Mouse (Mus musculus): ENCODE data around the gene Ablim2. TPM values are rescaled to one million over a fixed set of nuclear protein-coding genes. Genes with fewer than 3 reads are reported as not detected.
A peak's percentile ranks its signal among the peaks of the same experiment; 100 is the strongest.

The Ablim2 gene
- total RNA-seq, 1 experiment from 2014 or later = 3.7 TPM

DNA sequence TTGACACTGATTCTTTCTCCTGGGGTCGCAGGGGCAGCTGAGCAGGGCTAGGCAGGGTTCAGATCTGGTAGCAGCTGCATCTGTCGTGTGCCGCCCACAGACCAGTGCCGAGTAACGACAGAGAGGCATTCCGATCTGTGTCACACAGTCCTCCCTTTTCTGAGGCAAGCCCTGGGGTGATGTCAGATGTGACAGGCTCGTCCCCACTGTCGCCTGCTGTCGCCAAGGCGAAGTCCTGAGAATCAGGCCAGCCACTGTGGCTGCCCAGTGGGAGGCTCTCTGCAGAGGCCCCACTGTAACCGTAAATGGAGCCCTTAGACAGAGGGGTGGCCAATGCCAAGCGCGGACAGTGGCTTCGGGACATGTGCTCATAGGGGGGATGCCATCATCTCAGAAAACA is 69.4 kb downstream of the Ablim2 start:
- no peak for ATAC-seq (replicated peaks in 1 of 2; ENCODE audit: insufficient read depth in 1 of 2, low FRiP score in 2 of 2, low TSS enrichment in 1 of 2, low read depth in 1 of 2, poor library complexity in 2 of 2, severe bottlenecking in 2 of 2)

DNA sequence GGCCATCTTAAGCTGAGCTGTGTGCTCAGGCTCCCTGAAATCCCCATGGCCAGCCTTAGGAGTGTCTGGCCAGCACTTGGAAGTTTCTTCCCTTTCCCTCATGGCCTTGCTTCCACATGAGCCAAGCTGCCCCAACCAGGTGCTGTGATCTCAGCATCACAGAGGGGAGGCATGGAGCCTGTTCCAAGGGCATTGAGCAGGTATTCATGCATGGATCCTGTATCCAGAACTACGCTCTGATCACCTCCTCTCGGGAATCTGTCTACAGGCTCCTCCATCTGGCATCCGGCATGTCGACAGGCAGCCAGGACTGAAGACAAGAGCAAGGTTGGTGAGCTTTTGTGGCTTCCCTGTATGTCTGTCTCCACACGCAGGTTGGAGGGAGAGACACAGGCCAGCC is 70.2 kb downstream of the Ablim2 start:
- no peak for ATAC-seq (replicated peaks in 1 of 2; ENCODE audit: insufficient read depth in 1 of 2, low FRiP score in 2 of 2, low TSS enrichment in 1 of 2, low read depth in 1 of 2, poor library complexity in 2 of 2, severe bottlenecking in 2 of 2)

DNA sequence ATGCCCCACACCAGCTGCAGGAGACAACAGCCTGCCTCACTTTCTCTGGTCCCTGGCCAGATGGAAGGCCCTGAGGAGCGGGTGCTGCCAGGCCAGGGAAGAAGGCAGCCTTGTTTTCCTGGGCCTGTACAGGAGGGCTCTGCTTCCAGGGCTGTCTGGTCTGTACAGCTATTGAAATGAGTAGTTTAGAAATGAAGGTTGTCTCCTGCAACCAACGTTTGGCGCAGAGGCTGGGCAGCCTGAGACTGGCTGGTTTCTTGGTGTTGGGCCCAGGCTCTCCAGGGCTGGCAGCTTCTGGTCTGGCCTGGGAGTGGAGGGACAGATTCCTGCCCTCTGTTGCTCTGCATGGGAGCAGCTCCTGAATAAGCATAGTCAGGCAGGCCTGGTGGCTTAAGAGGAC is 72.4 kb downstream of the Ablim2 start:
- no peak for ATAC-seq (replicated peaks in 1 of 2; ENCODE audit: insufficient read depth in 1 of 2, low FRiP score in 2 of 2, low TSS enrichment in 1 of 2, low read depth in 1 of 2, poor library complexity in 2 of 2, severe bottlenecking in 2 of 2)

DNA sequence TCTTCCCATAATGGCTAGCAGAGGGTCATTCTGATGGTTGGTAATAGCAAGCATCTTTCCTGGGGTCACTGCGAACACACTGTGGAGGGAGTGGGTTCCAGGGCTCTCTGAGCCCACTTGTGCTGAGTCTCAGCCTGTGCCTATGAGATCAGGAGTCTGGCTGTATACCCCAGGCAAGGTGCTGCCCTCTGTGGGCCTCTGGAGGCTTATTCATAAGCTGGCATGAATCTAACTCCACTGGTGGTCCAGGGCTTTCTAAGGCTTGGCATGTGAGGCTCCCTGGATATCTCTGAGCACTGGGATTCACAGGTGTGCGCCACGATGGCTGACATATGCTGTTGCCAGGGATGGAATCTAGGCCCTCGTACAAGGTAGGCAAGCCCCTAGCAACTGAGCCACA is 76.2 kb downstream of the Ablim2 start:
- ATAC-seq (replicated peaks in 1 of 2; ENCODE audit: insufficient read depth in 1 of 2, low FRiP score in 2 of 2, low TSS enrichment in 1 of 2, low read depth in 1 of 2, poor library complexity in 2 of 2, severe bottlenecking in 2 of 2) = no peak

DNA sequence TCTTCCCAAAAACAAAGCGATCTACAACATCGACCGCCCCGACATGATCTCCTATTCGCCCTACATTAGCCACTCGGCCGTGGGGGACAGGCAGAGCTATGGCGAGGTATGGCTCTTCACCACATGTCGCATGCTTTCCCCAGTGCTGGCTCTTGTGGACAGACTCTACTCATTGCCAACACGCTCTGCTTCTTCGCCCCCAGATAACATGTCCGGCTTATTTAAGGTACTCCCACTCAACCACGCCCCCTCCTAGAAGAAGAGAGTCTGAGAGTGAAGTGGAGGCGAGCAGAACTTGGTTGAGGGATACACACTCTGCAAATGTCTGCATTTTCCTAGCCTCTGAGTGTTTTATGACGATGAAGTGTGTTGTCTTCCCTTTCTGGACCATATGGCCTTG is 79.3 kb downstream of the Ablim2 start:
- no peak for ATAC-seq (replicated peaks in 1 of 2; ENCODE audit: insufficient read depth in 1 of 2, low FRiP score in 2 of 2, low TSS enrichment in 1 of 2, low read depth in 1 of 2, poor library complexity in 2 of 2, severe bottlenecking in 2 of 2)

DNA sequence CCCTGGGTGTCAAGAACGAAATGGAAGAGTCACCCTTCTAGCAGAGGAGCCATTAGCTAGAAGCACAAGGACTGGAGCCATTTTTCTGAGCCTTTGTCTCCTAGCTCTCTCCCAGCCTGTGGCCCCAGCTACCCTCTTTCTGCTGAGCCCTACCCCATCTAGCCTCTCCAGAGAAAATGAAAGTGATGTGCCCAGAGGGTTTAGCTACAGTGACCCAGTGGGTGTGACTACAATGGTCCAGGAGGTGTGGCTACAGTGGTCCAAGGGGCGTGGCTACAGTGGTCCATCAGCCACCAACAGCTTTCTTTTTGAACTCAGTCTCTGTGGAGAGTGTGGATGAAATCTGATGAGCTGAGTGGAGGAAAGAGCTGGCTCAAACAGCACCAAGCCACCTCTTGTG is 81.6 kb downstream of the Ablim2 start:
- ATAC-seq (replicated peaks in 1 of 2; ENCODE audit: insufficient read depth in 1 of 2, low FRiP score in 2 of 2, low TSS enrichment in 1 of 2, low read depth in 1 of 2, poor library complexity in 2 of 2, severe bottlenecking in 2 of 2) = peak; percentile 74 to 80

DNA sequence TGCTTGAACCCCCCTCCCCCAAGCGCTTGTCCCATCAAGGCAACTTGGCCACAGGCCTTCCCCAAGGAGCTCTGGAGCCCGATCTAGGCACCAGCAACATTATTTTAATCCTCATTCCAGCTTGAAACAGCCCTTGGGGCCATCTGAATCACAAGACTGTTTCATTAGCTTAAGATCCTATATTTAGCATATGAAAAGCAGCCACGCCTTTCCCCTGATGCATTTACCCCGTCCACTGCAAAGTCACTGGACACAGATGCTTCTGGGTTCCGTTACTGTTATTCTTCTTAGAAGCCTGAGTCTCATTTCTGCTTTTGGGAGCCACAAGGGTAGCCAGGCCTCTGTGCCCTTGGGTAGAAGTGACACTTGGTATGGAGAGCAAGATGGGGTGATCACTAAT is 93.8 kb downstream of the Ablim2 start:
- ATAC-seq (replicated peaks in 1 of 2; ENCODE audit: insufficient read depth in 1 of 2, low FRiP score in 2 of 2, low TSS enrichment in 1 of 2, low read depth in 1 of 2, poor library complexity in 2 of 2, severe bottlenecking in 2 of 2) = no peak

DNA sequence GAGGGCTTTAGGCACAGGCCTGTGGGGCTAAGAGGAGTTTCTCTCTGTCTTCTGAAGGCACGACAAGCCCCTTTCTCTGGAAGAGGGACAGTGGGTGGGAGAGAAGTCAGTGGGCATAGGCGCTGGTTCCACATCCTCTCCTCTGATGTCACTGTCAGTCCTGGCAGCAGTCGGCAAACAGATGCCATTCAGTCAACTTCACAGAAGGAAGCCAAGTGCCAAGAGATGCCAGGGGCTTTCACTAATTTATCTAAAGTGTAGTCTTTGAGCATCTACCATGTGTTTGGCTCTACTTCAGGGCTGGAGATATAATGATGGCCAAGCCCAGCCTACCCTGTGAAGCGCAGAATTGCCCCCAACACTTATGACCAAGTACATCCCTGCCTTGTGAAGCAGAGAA is 95.8 kb downstream of the Ablim2 start:
- ATAC-seq (replicated peaks in 1 of 2; ENCODE audit: insufficient read depth in 1 of 2, low FRiP score in 2 of 2, low TSS enrichment in 1 of 2, low read depth in 1 of 2, poor library complexity in 2 of 2, severe bottlenecking in 2 of 2) = no peak

DNA sequence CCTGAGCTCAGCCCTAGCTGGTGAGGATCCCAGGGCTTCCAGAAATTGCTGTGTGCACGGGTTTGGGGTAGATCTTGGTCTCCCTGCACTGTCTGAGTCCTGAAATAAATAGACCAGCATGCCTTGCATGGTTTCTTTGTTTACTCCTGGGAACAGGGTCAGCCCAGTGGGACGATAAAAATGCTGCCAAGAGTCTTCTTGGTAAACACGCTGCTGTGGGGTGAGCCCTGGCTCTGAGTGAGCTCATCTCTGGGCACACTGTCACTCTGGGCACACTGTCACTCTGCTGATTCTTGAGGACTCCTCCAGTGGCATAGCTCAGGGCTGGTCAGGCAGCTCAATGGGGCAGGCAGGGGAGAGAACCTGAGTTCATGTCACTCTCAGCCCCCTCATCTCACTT is 98.6 kb downstream of the Ablim2 start:
- no peak for ATAC-seq (replicated peaks in 1 of 2; ENCODE audit: insufficient read depth in 1 of 2, low FRiP score in 2 of 2, low TSS enrichment in 1 of 2, low read depth in 1 of 2, poor library complexity in 2 of 2, severe bottlenecking in 2 of 2)

DNA sequence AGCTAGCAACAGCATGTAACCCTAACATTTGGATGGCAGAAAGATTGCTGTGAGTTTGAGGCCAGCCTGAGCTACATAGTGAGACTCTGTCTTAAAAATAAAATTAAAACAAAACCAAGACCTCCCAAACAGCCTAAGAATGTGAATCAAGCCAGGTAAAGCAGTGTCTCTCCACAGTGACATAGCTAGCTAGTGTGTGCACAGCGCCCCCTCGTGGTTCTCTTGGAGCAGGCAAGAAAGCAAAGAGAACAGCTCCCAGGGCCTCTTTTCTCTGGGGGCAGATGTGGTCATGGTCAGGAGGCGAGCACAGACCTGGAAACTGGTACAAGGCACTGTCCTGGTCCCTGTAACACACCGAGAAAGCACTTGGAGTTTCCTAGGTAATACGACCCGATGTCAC is 100.4 kb downstream of the Ablim2 start:
- ATAC-seq (replicated peaks in 1 of 2; ENCODE audit: insufficient read depth in 1 of 2, low FRiP score in 2 of 2, low TSS enrichment in 1 of 2, low read depth in 1 of 2, poor library complexity in 2 of 2, severe bottlenecking in 2 of 2) = peak; percentile 57 to 65

DNA sequence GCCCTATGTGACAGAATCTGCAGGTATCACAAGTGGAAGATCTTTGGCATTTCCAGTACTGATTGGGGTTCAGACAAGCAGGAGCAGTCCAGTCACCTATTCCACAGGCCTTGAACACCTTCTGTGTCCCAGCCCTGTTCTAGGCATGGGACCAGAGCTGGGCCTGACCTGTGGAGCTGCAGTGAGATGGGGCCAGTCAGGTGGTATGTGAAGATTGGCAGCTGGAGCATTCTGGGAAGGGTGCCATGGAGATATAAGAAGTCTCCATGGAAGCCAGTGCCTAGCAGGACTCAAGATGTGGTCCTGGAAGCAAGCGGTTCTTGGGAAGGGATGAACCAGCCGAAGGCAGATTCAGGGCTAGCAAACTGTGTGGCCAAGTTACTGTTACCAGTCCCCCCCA is 103.8 kb downstream of the Ablim2 start:
- no peak for ATAC-seq (replicated peaks in 1 of 2; ENCODE audit: insufficient read depth in 1 of 2, low FRiP score in 2 of 2, low TSS enrichment in 1 of 2, low read depth in 1 of 2, poor library complexity in 2 of 2, severe bottlenecking in 2 of 2)

DNA sequence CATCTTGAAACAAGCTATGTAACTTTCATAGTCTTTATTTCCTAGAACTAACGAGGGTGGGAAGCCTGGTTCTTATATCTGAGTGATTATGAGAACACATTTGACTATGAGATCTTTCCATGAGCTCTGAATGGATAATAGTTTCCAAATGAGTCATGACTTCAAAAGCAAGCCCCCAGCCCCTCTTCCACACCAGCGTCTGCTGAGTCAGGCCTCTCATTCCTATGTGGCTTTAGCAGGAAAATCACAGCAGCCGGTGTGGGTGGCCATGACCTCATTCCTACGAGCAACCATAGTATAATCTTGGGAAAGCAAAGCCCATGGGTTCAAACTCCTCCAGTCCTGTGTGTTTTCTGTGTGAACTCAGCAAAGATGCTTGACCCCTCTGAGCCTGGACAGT is 112.3 kb downstream of the Ablim2 start:
- no peak for ATAC-seq (replicated peaks in 1 of 2; ENCODE audit: insufficient read depth in 1 of 2, low FRiP score in 2 of 2, low TSS enrichment in 1 of 2, low read depth in 1 of 2, poor library complexity in 2 of 2, severe bottlenecking in 2 of 2)

DNA sequence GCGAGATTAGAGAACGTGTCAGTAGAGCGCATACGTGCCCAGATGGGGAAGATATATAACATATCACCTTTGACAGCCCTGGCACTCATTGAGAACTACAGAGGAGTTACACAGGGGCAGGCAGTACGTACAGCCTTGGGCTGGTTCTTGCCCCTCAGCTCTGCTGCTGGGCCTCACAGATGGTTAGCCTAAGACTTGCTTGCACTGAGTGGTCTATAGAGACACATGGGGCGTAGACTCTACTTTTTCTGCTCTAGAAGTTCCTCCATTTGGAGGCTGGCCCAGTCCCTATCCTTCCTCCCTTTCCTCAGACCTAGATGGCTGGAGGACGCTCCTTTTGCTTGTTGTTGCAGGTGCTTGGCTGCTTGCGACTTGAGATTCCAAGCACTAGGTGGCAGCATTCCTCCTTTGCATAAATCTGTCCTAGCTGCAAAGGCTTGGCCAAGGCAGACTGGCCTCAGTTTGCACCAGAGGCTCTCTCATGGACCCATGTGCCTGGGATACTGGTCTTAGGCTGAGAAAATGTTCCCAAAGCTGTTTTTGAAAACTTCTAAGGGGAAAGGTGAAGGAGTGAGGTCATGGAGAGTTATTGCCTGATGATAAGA is 112.8 kb downstream of the Ablim2 start:
- ATAC-seq (replicated peaks in 1 of 2; ENCODE audit: insufficient read depth in 1 of 2, low FRiP score in 2 of 2, low TSS enrichment in 1 of 2, low read depth in 1 of 2, poor library complexity in 2 of 2, severe bottlenecking in 2 of 2) = peak; percentile 70 to 74; a peak in 3 of 4 replicates

DNA sequence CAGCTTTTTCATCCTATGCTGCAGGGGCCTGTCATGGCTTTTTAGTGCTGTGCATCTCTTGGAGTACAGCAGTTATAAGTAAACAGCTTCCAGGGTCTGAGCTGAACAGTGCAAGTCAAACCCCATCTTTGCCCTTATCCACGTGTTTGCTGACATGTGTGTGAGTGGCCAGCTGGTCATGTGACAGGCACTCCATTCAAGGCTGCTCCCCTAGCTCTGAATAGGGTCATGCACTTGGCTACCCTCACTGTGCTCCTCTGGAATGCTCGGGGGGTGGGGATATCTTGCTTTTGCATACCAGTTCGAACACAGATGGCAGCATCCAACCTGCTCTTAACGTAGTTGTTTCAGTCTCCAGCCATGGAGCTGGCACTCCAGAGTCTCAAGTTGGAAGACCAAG is 115.7 kb downstream of the Ablim2 start:
- ATAC-seq (replicated peaks in 1 of 2; ENCODE audit: insufficient read depth in 1 of 2, low FRiP score in 2 of 2, low TSS enrichment in 1 of 2, low read depth in 1 of 2, poor library complexity in 2 of 2, severe bottlenecking in 2 of 2) = no peak

DNA sequence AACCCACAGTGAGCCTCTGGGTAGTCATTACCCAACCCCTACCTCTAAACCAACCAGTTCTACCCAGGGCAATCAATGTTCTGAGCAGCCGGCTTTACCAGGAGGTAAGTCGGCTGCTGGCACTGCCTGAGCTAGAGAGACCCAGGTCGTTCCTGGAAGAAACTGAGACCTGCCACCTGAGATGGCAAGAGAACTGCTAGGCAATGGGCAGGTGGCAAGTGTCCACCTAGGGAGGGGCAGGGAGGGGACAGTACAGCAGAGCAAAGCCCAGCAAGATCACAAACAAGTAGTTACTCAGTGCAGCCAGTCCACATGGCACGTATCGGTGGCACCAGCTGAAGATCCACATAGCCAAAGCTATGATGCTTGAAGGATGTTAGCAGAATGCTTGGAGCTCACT is 118.6 kb downstream of the Ablim2 start:
- no peak for ATAC-seq (replicated peaks in 1 of 2; ENCODE audit: insufficient read depth in 1 of 2, low FRiP score in 2 of 2, low TSS enrichment in 1 of 2, low read depth in 1 of 2, poor library complexity in 2 of 2, severe bottlenecking in 2 of 2)

DNA sequence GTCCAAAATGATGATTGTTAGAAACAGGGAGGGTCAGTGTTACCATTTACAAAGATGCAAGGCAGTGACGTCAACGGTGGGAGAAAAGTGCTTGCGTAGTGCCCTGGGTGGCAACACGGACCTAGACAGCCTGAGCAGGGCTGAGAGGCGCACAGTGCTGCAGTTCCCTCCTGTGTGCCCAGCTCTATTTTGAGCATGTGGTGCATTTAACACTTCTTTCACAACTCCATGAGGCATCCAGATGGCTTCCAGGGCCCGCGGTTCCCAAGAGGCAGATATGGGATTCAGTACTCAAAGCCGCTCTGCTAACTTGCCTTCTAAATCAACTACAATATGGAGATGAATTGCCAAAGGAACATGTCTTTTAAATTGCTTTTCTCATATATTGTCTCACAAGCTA is 121.5 kb downstream of the Ablim2 start:
- ATAC-seq (replicated peaks in 1 of 2; ENCODE audit: insufficient read depth in 1 of 2, low FRiP score in 2 of 2, low TSS enrichment in 1 of 2, low read depth in 1 of 2, poor library complexity in 2 of 2, severe bottlenecking in 2 of 2) = no peak

DNA sequence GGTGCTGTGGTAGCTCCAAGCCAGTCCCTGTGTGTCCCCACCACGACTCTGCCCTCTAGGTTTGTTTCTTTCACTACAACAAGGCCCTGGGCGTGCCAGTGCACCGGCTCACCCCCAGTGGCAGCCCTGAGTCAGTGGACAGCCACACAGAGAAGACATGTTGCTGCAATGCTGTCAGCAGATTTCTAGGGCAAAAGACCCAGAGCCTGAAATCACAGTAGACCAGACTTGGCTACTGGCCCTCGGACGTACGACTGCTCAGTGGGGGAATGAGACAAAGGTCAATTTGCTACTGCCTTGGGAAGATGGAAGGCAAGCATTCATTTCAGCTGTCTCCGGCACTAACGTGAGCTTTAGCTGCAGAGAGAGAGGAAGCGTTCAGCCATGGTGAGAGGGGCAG is 124.7 kb downstream of the Ablim2 start:
- no peak for ATAC-seq (replicated peaks in 1 of 2; ENCODE audit: insufficient read depth in 1 of 2, low FRiP score in 2 of 2, low TSS enrichment in 1 of 2, low read depth in 1 of 2, poor library complexity in 2 of 2, severe bottlenecking in 2 of 2)

DNA sequence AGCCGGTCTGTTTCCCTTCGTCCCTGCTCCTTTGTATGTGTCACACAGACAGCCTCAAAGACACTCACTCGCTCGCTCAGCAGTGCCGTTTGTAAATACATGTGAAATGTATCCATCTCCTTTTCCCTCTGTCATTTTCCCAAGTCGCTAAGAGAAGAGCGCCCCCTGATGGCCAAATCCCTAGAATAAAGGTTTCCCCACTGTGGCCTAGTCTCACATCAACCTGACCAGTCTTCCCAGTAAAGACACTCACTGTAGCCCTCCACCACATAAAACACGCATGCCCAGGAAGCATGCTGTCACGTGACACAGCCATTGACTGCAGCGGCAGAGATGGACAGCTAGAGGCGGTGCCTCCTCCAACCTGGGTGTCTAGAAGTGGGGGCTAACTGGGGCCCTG is 126.6 kb downstream of the Ablim2 start:
- no peak for ATAC-seq (replicated peaks in 1 of 2; ENCODE audit: insufficient read depth in 1 of 2, low FRiP score in 2 of 2, low TSS enrichment in 1 of 2, low read depth in 1 of 2, poor library complexity in 2 of 2, severe bottlenecking in 2 of 2)

DNA sequence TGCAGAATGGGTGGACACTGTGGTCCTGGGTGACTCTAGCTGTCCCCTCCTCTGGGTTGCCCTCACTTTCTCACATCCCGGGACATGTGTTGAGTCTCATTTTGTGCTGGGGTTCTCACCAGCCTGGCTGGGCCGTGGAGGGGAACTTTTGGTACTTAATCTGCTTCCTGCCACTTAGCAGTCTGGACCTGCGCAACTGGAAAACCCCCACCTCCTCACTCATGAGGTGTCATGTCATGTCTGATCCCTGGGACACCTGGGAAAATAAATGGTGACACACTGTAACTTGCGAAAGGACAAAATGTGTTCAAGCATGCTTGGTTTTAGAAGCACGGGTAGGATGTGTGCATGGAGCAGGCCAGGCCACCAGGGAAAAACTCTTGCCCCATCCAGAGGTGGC is 127.0 kb downstream of the Ablim2 start:
- no peak for ATAC-seq (replicated peaks in 1 of 2; ENCODE audit: insufficient read depth in 1 of 2, low FRiP score in 2 of 2, low TSS enrichment in 1 of 2, low read depth in 1 of 2, poor library complexity in 2 of 2, severe bottlenecking in 2 of 2)

DNA sequence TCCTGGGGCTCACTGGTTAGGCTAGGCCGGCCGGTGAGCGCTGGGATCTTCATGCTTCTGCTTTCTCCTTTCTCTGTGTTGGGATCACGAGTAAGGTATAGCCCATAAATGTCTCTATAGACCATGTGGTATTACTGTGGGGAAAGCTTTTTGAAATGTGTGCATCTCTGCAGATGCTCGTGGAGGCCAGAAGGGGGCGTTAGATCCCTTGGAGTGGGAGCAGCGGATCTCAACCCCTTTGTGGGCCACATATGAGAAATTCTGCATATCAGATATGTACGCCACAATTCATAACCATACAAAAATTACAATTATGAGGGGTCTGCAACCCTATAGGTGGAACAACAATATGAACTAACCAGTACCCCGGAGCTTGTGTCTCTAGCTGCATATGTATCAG is 131.3 kb downstream of the Ablim2 start:
- ATAC-seq (replicated peaks in 1 of 2; ENCODE audit: insufficient read depth in 1 of 2, low FRiP score in 2 of 2, low TSS enrichment in 1 of 2, low read depth in 1 of 2, poor library complexity in 2 of 2, severe bottlenecking in 2 of 2) = no peak

Data from hematopoietic stem cell, adult 5-6 weeks (primary cell).